Mouse (Mus musculus) liver, embryonic 14.5 days (tissue): Measurements from ENCODE around the gene Polr3h.

Experiments used
- CTCF ChIP-seq: IDR thresholded peaks from 2 replicates; pipeline ENCODE4 v1.5.1; 2016; ENCODE audit warnings: antibody characterized with exemption, low read depth, control low read depth
- EP300 ChIP-seq: IDR thresholded peaks from 2 replicates; pipeline ENCODE4 v1.6.1; 2016; ENCODE audit warnings: antibody characterized with exemption, low read depth

DNA sequence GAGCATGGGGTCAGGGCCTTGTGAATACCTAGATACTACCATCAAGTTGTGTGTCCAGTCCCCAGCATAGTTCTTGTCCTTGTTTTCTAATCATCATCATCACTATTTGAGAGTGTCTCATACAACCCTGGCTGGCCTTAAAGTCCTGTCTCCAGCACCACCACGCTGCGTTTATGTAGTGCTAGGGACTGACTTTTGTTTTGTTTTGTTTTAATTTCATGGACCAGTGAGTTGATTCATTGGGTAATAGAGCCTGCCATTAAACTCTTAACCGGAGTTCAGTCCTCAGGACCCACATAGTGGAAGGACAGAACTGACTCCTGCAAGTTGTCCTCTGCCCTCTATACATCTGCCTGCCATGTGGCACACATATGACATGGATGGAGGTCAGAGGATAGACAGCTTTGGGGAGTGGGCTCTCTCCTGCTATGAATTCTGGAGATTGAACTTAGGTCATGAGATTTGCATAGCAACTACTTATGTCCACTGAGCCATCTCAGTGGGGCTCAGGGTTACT, 40.6 kb downstream of the Polr3h start:
- TF ChIP-seq CTCF (no peak), EP300 (no peak)
